Mouse (Mus musculus) liver, postnatal 0 days (tissue): ENCODE measurements around the gene Ntrk3. TPM values are rescaled to one million over a fixed set of nuclear protein-coding genes. Genes with fewer than 3 reads are reported as not detected.

Experiments used
- ATAC-seq: fragments of 200-750 bp; cut with Nextera tagmentation; 2 replicates; pipeline ENCODE4 v1.8.0; 2017; ENCODE audit warnings: mild to moderate bottlenecking, moderate library complexity
- DNase-seq: peaks from one replicate; pipeline ENCODE4 v3.0.0-alpha.2; 2016
- H3K27ac ChIP-seq: fragments of 300-500 bp; sonication (generic); 2 replicates; pipeline ENCODE4 v1.5.1; 2014; ENCODE audit warnings: antibody characterized with exemption, moderate library complexity, mild to moderate bottlenecking, low read depth
- H3K27me3 ChIP-seq: fragments of 300-500 bp; sonication (generic); 2 replicates; pipeline ENCODE4 v1.6.1; 2014; ENCODE audit warnings: low read length, control low read depth, mixed read lengths; ENCODE audit not compliant: insufficient read depth
- H3K36me3 ChIP-seq: fragments of 300-500 bp; sonication (generic); replicated peaks from 2 replicates; pipeline ENCODE4 v1.6.1; 2014; ENCODE audit warnings: mild to moderate bottlenecking, control low read depth, low read length, moderate library complexity, mixed read lengths; ENCODE audit not compliant: insufficient read depth
- H3K4me1 ChIP-seq: fragments of 300-500 bp; sonication (generic); 2 replicates; pipeline ENCODE4 v1.6.1; 2014; ENCODE audit warnings: antibody characterized with exemption, mild to moderate bottlenecking, control low read depth; ENCODE audit not compliant: insufficient read depth
- H3K4me2 ChIP-seq: fragments of 300-500 bp; sonication (generic); 2 replicates; pipeline ENCODE4 v1.6.1; 2014; ENCODE audit warnings: low read depth, mild to moderate bottlenecking, low read length, moderate library complexity, mixed read lengths
- H3K4me3 ChIP-seq: fragments of 300-500 bp; sonication (generic); 2 replicates; pipeline ENCODE4 v1.5.1; 2014; ENCODE audit warnings: low read depth, low read length
- H3K9ac ChIP-seq: fragments of 300-500 bp; sonication (generic); replicated peaks from 2 replicates; pipeline ENCODE4 v1.6.1; 2014; ENCODE audit warnings: mild to moderate bottlenecking, moderate library complexity
- H3K9me3 ChIP-seq: fragments of 300-500 bp; sonication (generic); 2 replicates; pipeline ENCODE4 v1.6.1; 2016; ENCODE audit warnings: mild to moderate bottlenecking, control low read depth, low read length, mixed read lengths
- CTCF ChIP-seq: sonication (generic); IDR thresholded peaks from 2 replicates; pipeline ENCODE4 v1.5.1; 2016; ENCODE audit warnings: antibody characterized with exemption, low read depth
- EP300 ChIP-seq: IDR thresholded peaks from 2 replicates; pipeline ENCODE4 v1.6.1; 2016; ENCODE audit warnings: antibody characterized with exemption, low read depth, mild to moderate bottlenecking
- WGBS: fragments of 180-500 bp; shearing (Covaris S2); extraction: QIAGEN DNeasy Blood & Tissue Kit; methylation state at CpG from one replicate; pipeline ENCODE4 v1.1.7; 2014; ENCODE audit not compliant: insufficient replicate concordance; 5-methylcytosine and 5-hydroxymethylcytosine counted together
- polyA plus RNA-seq: library from polyadenylated mRNA; unstranded; fragments of >200 nt; fragmentation: Nextera tagmentation; extraction: Ambion mirVana; gene quantifications from 2 replicates; pipeline ENCODE4 v1.2.1, GENCODE M21; 2015

The Ntrk3 gene
- polyA plus RNA-seq, 1 experiment from 2014 or later, result 0.16 TPM

- WGBS, result 19% methylated on average over 12 of the region's 12 CpGs
- Histone ChIP-seq H3K4me3 (no peak overlapping the region), H3K36me3 (no peaks in the 10 kb centered on the region), H3K4me1 (no peaks in the 10 kb centered on the region), H3K4me2 (no peak overlapping the region), H3K9me3 (no peaks in the 10 kb centered on the region), H3K9ac (no peak overlapping the region), H3K27me3 (peaks cover 12% of the 10 kb centered on the region; the same call in 1 of the 2 replicates), H3K27ac (no peak overlapping the region)
- ATAC-seq (no peak), DNase-seq (no peak)
- TF ChIP-seq EP300, result no peak
- no peak for TF ChIP-seq CTCF
These were observed 139.7 kb downstream of the Ntrk3 start for GRCm38 (mm10) chr7:78598147-78598546.

GRCm38 (mm10) chr7:78597251-78598129 is 140.3 kb downstream of the Ntrk3 start:
- no peak for DNase-seq
- no peaks in the 10 kb centered on the region for H3K4me1 ChIP-seq

GRCm38 (mm10) chr7:78596556-78596955 is 141.3 kb downstream of the Ntrk3 start:
- Histone ChIP-seq H3K27ac (no peak overlapping the region), H3K36me3 (no peaks in the 10 kb centered on the region), H3K4me3 (no peak overlapping the region), H3K9ac (no peak overlapping the region), H3K4me1 (no peaks in the 10 kb centered on the region), H3K9me3 (no peaks in the 10 kb centered on the region), H3K4me2 (no peak overlapping the region), H3K27me3 (peaks cover 12% of the 10 kb centered on the region; the same call in 1 of the 2 replicates)
- TF ChIP-seq CTCF, result no peak
- TF ChIP-seq EP300, result no peak
- DNase-seq (no peak), ATAC-seq (no peak)
- WGBS, result 62% methylated on average over 5 of the region's 5 CpGs

More at GRCm38 (mm10) chr7:78597251-78598129, 140.3 kb downstream of the Ntrk3 start:
- Histone ChIP-seq H3K4me3 (no peak overlapping the region), H3K27ac (no peak overlapping the region), H3K27me3 (peaks cover 12% of the 10 kb centered on the region; the same call in 1 of the 2 replicates), H3K36me3 (no peaks in the 10 kb centered on the region), H3K4me2 (no peak overlapping the region), H3K9me3 (no peaks in the 10 kb centered on the region), H3K9ac (no peak overlapping the region)
- no peak for TF ChIP-seq CTCF
- no peak for TF ChIP-seq EP300
- ATAC-seq, result no peak
- 31% methylated on average over 15 of the region's 15 CpGs for WGBS

GRCm38 (mm10) chr7:78595895-78596294 is 141.9 kb downstream of the Ntrk3 start:
- H3K36me3 ChIP-seq, result no peaks in the 10 kb centered on the region
- H3K9ac ChIP-seq, result no peak overlapping the region
- 9% methylated on average over 4 of the region's 4 CpGs for WGBS
- H3K27ac ChIP-seq, result no peak overlapping the region
- H3K4me2 ChIP-seq, result no peak overlapping the region
- H3K4me1 ChIP-seq, result no peaks in the 10 kb centered on the region
- ATAC-seq (no peak), DNase-seq (peak; percentile 24)
- TF ChIP-seq CTCF (peak; percentile 83), EP300 (no peak)
- H3K4me3 ChIP-seq, result no peak overlapping the region
- H3K9me3 ChIP-seq, result no peaks in the 10 kb centered on the region
- peaks cover 12% of the 10 kb centered on the region; the same call in 1 of the 2 replicates for H3K27me3 ChIP-seq

- WGBS, result 74% methylated on average over 4 of the region's 4 CpGs
- Histone ChIP-seq H3K9ac (no peak overlapping the region), H3K36me3 (no peaks in the 10 kb centered on the region), H3K4me3 (no peak overlapping the region), H3K4me1 (no peaks in the 10 kb centered on the region), H3K27ac (no peak overlapping the region), H3K4me2 (no peak overlapping the region), H3K27me3 (peaks cover 9% of the 10 kb centered on the region; the same call in 1 of the 2 replicates), H3K9me3 (no peaks in the 10 kb centered on the region)
- DNase-seq (no peak), ATAC-seq (no peak)
- TF ChIP-seq EP300 (no peak), CTCF (no peak)
These were observed 144.9 kb downstream of the Ntrk3 start for GRCm38 (mm10) chr7:78592948-78593347.

GRCm38 (mm10) chr7:78592172-78592571 is 145.6 kb downstream of the Ntrk3 start:
- Histone ChIP-seq H3K9me3 (no peaks in the 10 kb centered on the region), H3K27ac (no peak overlapping the region), H3K9ac (no peak overlapping the region), H3K4me2 (no peak overlapping the region), H3K4me1 (no peaks in the 10 kb centered on the region), H3K4me3 (no peak overlapping the region), H3K36me3 (no peaks in the 10 kb centered on the region), H3K27me3 (peaks cover 7% of the 10 kb centered on the region; the same call in 1 of the 2 replicates)
- WGBS, result 50% methylated on average over 1 of the region's 1 CpGs
- DNase-seq, result no peak
- no peak for ATAC-seq
- TF ChIP-seq EP300 (no peak), CTCF (no peak)
